Mouse (Mus musculus) urinary bladder, adult 2 months (tissue): ENCODE measurements around the gene Ier5l. TPM values are rescaled to one million over a fixed set of nuclear protein-coding genes. Genes with fewer than 3 reads are reported as not detected.

ENCODE experiments used
- DNase-seq: peaks from one replicate; pipeline ENCODE4 v3.0.0; 2022; ENCODE audit warnings: low spot score
- polyA plus RNA-seq: library from polyadenylated mRNA; depleted of rRNA; stranded (reverse); fragments of >200 nt; gene quantifications from 2 replicates; pipeline ENCODE4 v1.2.3, GENCODE M21; 2012; rRNA removed

The Ier5l gene
- polyA plus RNA-seq, 1 experiment, result 11.0 TPM

GRCm38 (mm10) chr2:30441518-30442497 lies 32.2 kb downstream of the Ier5l start:
- no peak for DNase-seq

GRCm38 (mm10) chr2:30440701-30441517 lies 33.1 kb downstream of the Ier5l start:
- DNase-seq, result peak; percentile 58

- DNase-seq, result no peak
These were observed 33.8 kb downstream of the Ier5l start for GRCm38 (mm10) chr2:30440211-30440700.

- DNase-seq, result no peak
These were observed 34.4 kb downstream of the Ier5l start for GRCm38 (mm10) chr2:30439631-30440030.

- no peak for DNase-seq
These were observed 36.2 kb downstream of the Ier5l start for GRCm38 (mm10) chr2:30437791-30438190.

- no peak for DNase-seq
These were observed 37.2 kb downstream of the Ier5l start for GRCm38 (mm10) chr2:30436809-30437208.

- no peak for DNase-seq
These were observed 37.9 kb downstream of the Ier5l start for GRCm38 (mm10) chr2:30436156-30436545.

GRCm38 (mm10) chr2:30435326-30436155 lies 38.5 kb downstream of the Ier5l start:
- no peak for DNase-seq

GRCm38 (mm10) chr2:30429156-30429555 lies 44.9 kb downstream of the Ier5l start:
- DNase-seq, result no peak

Other genes starting within 250 kb of the Ier5l start
- 24.3 and 30.2 TPM in 2 replicates for gene Lrrc8a, start 236.5 kb downstream of the Ier5l start, polyA plus RNA-seq
- 4.1 and 5.4 TPM in 2 replicates for gene Gm28035, start 233.7 kb downstream of the Ier5l start, polyA plus RNA-seq
- 36.2 and 55.9 TPM in 2 replicates for gene Phyhd1, start 208.0 kb downstream of the Ier5l start, polyA plus RNA-seq
- not detected in 2 replicates for gene Gm28038, start 193.2 kb downstream of the Ier5l start, polyA plus RNA-seq
- gene Dolk, start 187.9 kb downstream of the Ier5l start, polyA plus RNA-seq, result 14.4 and 15.7 TPM in 2 replicates
- 17.2 and 18.1 TPM in 2 replicates for gene Nup188, start 187.8 kb downstream of the Ier5l start, polyA plus RNA-seq
- gene Sh3glb2, start 114.9 kb downstream of the Ier5l start, polyA plus RNA-seq, result 191 and 259 TPM in 2 replicates
- 32.6 and 34.4 TPM in 2 replicates for gene Miga2, start 110.0 kb downstream of the Ier5l start, polyA plus RNA-seq
- 18.9 and 27.3 TPM in 2 replicates for gene Dolpp1, start 82.0 kb downstream of the Ier5l start, polyA plus RNA-seq
- 27.3 and 38.1 TPM in 2 replicates for gene Crat, start 58.4 kb downstream of the Ier5l start, polyA plus RNA-seq
- 90.0 and 93.9 TPM in 2 replicates for gene Ptpa, start 58.2 kb downstream of the Ier5l start, polyA plus RNA-seq
- 5.8 and 6.3 TPM in 2 replicates for gene Cstad, start 120.8 kb upstream of the Ier5l start, polyA plus RNA-seq